Mouse (Mus musculus): ENCODE measurements at regions not wholly inside any gene's neighbourhood (a gene's known extent, or its start where the extent isn't known, plus 50 kb on each side); places are given as distances from the start of the nearest gene placed in this dataset.

GRCm38 (mm10) chr4:114738903-114739667 is 82.4 kb upstream of the Gm12830 start:
- no peaks in the 10 kb centered on the region for H3K27me3 ChIP-seq (ENCODE audit: control insufficient read depth, insufficient read depth, low read length)
- H3K9me3 ChIP-seq (replicated peaks; ENCODE audit: control insufficient read depth, low read length) = no peaks in the 10 kb centered on the region
- H3K27ac ChIP-seq (ENCODE audit: low read depth, low read length) = no peak overlapping the region
- no peak overlapping the region for H3K4me2 ChIP-seq
- ATAC-seq (replicated peaks; ENCODE audit: insufficient number of reproducible peaks, low FRiP score, low TSS enrichment) = no peak
- no peaks in the 10 kb centered on the region for H3K36me3 ChIP-seq (ENCODE audit: control insufficient read depth, insufficient read depth, low read length)
- H3K4me1 ChIP-seq (ENCODE audit: control insufficient read depth, insufficient read depth, low read length) = no peaks in the 10 kb centered on the region
- H3K9ac ChIP-seq (ENCODE audit: low read depth, low read length) = no peak overlapping the region
- H3K4me3 ChIP-seq (ENCODE audit: low read depth, low read length) = no peak overlapping the region
- WGBS (ENCODE audit: insufficient replicate concordance) = 42% methylated on average over 16 of the region's 16 CpGs

- H3K9ac ChIP-seq (ENCODE audit: low read depth, low read length) = no peak overlapping the region
- no peaks in the 10 kb centered on the region for H3K36me3 ChIP-seq (ENCODE audit: control insufficient read depth, insufficient read depth, low read length)
- H3K4me2 ChIP-seq = no peak overlapping the region
- H3K27me3 ChIP-seq (ENCODE audit: control insufficient read depth, insufficient read depth, low read length) = no peaks in the 10 kb centered on the region
- no peak overlapping the region for H3K4me3 ChIP-seq (ENCODE audit: low read depth, low read length)
- ATAC-seq (replicated peaks; ENCODE audit: insufficient number of reproducible peaks, low FRiP score, low TSS enrichment) = no peak
- H3K4me1 ChIP-seq (ENCODE audit: control insufficient read depth, insufficient read depth, low read length) = no peaks in the 10 kb centered on the region
- H3K9me3 ChIP-seq (replicated peaks; ENCODE audit: control insufficient read depth, low read length) = no peaks in the 10 kb centered on the region
- H3K27ac ChIP-seq (ENCODE audit: low read depth, low read length) = no peak overlapping the region
- 59% methylated on average over 2 of the region's 2 CpGs for WGBS (ENCODE audit: insufficient replicate concordance)
Measured at GRCm38 (mm10) chr4:114748131-114748530, 73.4 kb upstream of the Gm12830 start.

- no peaks in the 10 kb centered on the region for H3K9me3 ChIP-seq (replicated peaks; ENCODE audit: control insufficient read depth, low read length)
- H3K36me3 ChIP-seq (ENCODE audit: control insufficient read depth, insufficient read depth, low read length) = no peaks in the 10 kb centered on the region
- ATAC-seq (replicated peaks; ENCODE audit: insufficient number of reproducible peaks, low FRiP score, low TSS enrichment) = no peak
- H3K9ac ChIP-seq (ENCODE audit: low read depth, low read length) = no peak overlapping the region
- no peaks in the 10 kb centered on the region for H3K27me3 ChIP-seq (ENCODE audit: control insufficient read depth, insufficient read depth, low read length)
- H3K4me2 ChIP-seq = no peak overlapping the region
- no peaks in the 10 kb centered on the region for H3K4me1 ChIP-seq (ENCODE audit: control insufficient read depth, insufficient read depth, low read length)
- no peak overlapping the region for H3K27ac ChIP-seq (ENCODE audit: low read depth, low read length)
- H3K4me3 ChIP-seq (ENCODE audit: low read depth, low read length) = no peak overlapping the region
Measured at GRCm38 (mm10) chr4:114759837-114760236, 61.7 kb upstream of the Gm12830 start.

GRCm38 (mm10) chr4:114766643-114767393 is 54.7 kb upstream of the Gm12830 start:
- H3K4me2 ChIP-seq = no peak overlapping the region
- 62% methylated on average over 22 of the region's 22 CpGs for WGBS (ENCODE audit: insufficient replicate concordance)
- H3K27me3 ChIP-seq (ENCODE audit: control insufficient read depth, insufficient read depth, low read length) = no peaks in the 10 kb centered on the region
- H3K4me1 ChIP-seq (ENCODE audit: control insufficient read depth, insufficient read depth, low read length) = no peaks in the 10 kb centered on the region
- H3K9ac ChIP-seq (ENCODE audit: low read depth, low read length) = no peak overlapping the region
- H3K9me3 ChIP-seq (replicated peaks; ENCODE audit: control insufficient read depth, low read length) = no peaks in the 10 kb centered on the region
- H3K4me3 ChIP-seq (ENCODE audit: low read depth, low read length) = no peak overlapping the region
- no peak overlapping the region for H3K27ac ChIP-seq (ENCODE audit: low read depth, low read length)
- no peaks in the 10 kb centered on the region for H3K36me3 ChIP-seq (ENCODE audit: control insufficient read depth, insufficient read depth, low read length)
- no peak for ATAC-seq (replicated peaks; ENCODE audit: insufficient number of reproducible peaks, low FRiP score, low TSS enrichment)
